Mouse (Mus musculus) liver, embryonic 14.5 days (tissue): ENCODE measurements around the gene Hc. TPM values are rescaled to one million over a fixed set of nuclear protein-coding genes. Genes with fewer than 3 reads are reported as not detected.

Experiments used
- ATAC-seq: fragments of 200-750 bp; cut with Nextera tagmentation; 2 replicates; pipeline ENCODE4 v1.8.0; 2017; ENCODE audit warnings: moderate number of reproducible peaks, mild to moderate bottlenecking, moderate library complexity; ENCODE audit not compliant: insufficient read depth
- DNase-seq, 3 experiments: peaks; one replicate each; pipeline ENCODE4 v3.0.0-alpha.2; 2012 to 2013; ENCODE audit warnings: low read depth in 3 of 3, low spot score in 3 of 3
- H3K27ac ChIP-seq: fragments of 300-500 bp; sonication (generic); 2 replicates; pipeline ENCODE4 v1.5.1; 2014; ENCODE audit warnings: moderate library complexity, mild to moderate bottlenecking, control low read depth, inconsistent platforms
- H3K27me3 ChIP-seq: fragments of 300-500 bp; sonication (generic); 2 replicates; pipeline ENCODE4 v1.6.1; 2014; ENCODE audit warnings: mild to moderate bottlenecking, low read length, moderate library complexity; ENCODE audit not compliant: control insufficient read depth, insufficient read depth
- H3K36me3 ChIP-seq: fragments of 300-500 bp; sonication (generic); replicated peaks from 2 replicates; pipeline ENCODE4 v1.6.1; 2014; ENCODE audit warnings: low read depth; ENCODE audit not compliant: control insufficient read depth, insufficient read depth
- H3K4me1 ChIP-seq, 2 experiments: fragments of 200-500 bp in 1 of 2; fragments of 300-500 bp in 1 of 2; sonication (generic) in 1 of 2; replicated peaks; 2 replicates each; pipeline ENCODE4 v1.6.1; 2012 to 2014; ENCODE audit warnings: antibody characterized with exemption in 1 of 2, inconsistent platforms in 1 of 2, low read length in 1 of 2; ENCODE audit not compliant: control insufficient read depth in 2 of 2, insufficient read depth in 2 of 2
- H3K4me2 ChIP-seq: fragments of 300-500 bp; sonication (generic); 2 replicates; pipeline ENCODE4 v1.6.1; 2014; ENCODE audit warnings: low read depth, mild to moderate bottlenecking, control low read depth, moderate library complexity
- H3K4me3 ChIP-seq, 2 experiments: fragments of 200-500 bp in 1 of 2; fragments of 300-500 bp in 1 of 2; sonication (generic) in 1 of 2; 2 replicates each; pipeline ENCODE4 v1.5.1; 2012 to 2014; ENCODE audit warnings: low read depth in 2 of 2, low read length in 2 of 2, mild to moderate bottlenecking in 2 of 2, control low read depth in 1 of 2, inconsistent platforms in 1 of 2, moderate library complexity in 1 of 2; ENCODE audit not compliant: insufficient read depth in 1 of 2
- H3K9ac ChIP-seq: fragments of 300-500 bp; sonication (generic); replicated peaks from 2 replicates; pipeline ENCODE4 v1.6.1; 2014; ENCODE audit warnings: mild to moderate bottlenecking, control low read depth, moderate library complexity
- H3K9me3 ChIP-seq: fragments of 300-500 bp; sonication (generic); 2 replicates; pipeline ENCODE4 v1.6.1; 2016; ENCODE audit warnings: low read length, mixed read lengths; ENCODE audit not compliant: control insufficient read depth
- CTCF ChIP-seq: IDR thresholded peaks from 2 replicates; pipeline ENCODE4 v1.5.1; 2016; ENCODE audit warnings: antibody characterized with exemption, low read depth, control low read depth
- EP300 ChIP-seq: IDR thresholded peaks from 2 replicates; pipeline ENCODE4 v1.6.1; 2016; ENCODE audit warnings: antibody characterized with exemption, low read depth
- WGBS: fragments of 180-500 bp; shearing (Covaris S2); extraction: QIAGEN DNeasy Blood & Tissue Kit; methylation state at CpG from one replicate; pipeline ENCODE4 v1.1.7; 2014; ENCODE audit not compliant: insufficient replicate concordance; 5-methylcytosine and 5-hydroxymethylcytosine counted together
- polyA plus RNA-seq, 2 experiments: library from polyadenylated mRNA; depleted of rRNA in 1 of 2; stranded (reverse) in 1 of 2; unstranded in 1 of 2; fragments of >200 nt; fragmentation: Nextera tagmentation in 1 of 2; extraction: Ambion mirVana in 1 of 2; gene quantifications; 2 replicates each; pipeline versions ENCODE4 v1.2.1 to v1.2.3; 2012 to 2014

Gene Hc
- polyA plus RNA-seq, 2 experiments: 37.4 to 56.3 TPM

DNA sequence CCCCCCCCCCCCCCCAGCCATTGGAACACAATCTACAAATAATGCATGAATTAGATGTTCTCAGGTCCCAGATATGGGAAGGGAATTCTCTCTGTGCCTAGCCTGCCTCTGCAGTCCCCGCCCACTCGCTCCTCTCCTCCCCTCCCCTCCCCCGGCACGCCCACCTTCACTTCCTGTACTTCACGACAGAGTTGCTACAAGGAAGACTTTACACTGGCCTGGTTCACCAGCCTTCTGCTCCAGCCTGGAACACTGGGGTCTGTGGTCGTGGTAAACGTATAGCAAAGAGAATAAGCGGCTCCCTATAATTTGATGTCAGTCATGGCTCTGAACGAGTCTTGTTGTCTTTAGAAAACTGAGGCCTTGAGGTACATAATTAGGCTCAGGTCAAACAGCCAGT is 95.9 kb downstream of the Hc start:
- Histone ChIP-seq H3K36me3 (no peaks in the 10 kb centered on the region), H3K4me3 (no peak overlapping the region), H3K4me1 (peaks cover 2 to 13% of the 10 kb centered on the region in 2 experiments; a peak in 2 of 4 replicates), H3K9ac (no peak overlapping the region), H3K27me3 (no peaks in the 10 kb centered on the region), H3K9me3 (no peaks in the 10 kb centered on the region), H3K27ac (no peak overlapping the region), H3K4me2 (peak overlapping the region; percentile 22; the same call in 1 of the 2 replicates)
- TF ChIP-seq EP300: no peak
- no peak for TF ChIP-seq CTCF
- no peak for DNase-seq
- ATAC-seq: no peak
- 21% methylated on average over 8 of the region's 9 CpGs for WGBS

DNA sequence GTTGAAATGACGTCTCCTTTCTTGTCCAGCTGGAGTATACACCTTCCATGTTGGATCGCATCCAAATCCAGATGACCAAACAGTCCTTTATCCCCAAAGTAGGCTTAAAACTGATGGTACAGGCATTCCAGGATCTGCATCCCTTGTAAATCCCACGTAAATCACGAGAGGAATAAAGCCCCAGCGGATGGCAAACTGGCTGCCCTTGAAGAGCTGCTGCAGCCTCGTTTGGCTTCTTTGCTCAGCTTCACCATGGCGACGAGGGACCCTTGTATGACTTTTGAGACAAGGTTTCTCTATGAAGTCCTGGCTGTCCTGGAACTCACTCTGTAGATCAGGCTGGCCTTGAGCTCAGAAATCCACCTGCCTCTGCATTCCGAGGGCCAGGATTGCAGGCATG is 96.6 kb downstream of the Hc start:
- DNase-seq: no peak
- Histone ChIP-seq H3K9ac (no peak overlapping the region), H3K36me3 (no peaks in the 10 kb centered on the region), H3K4me3 (no peak overlapping the region), H3K4me2 (no peak overlapping the region), H3K9me3 (no peaks in the 10 kb centered on the region), H3K27me3 (no peaks in the 10 kb centered on the region), H3K27ac (no peak overlapping the region), H3K4me1 (peaks cover 2 to 13% of the 10 kb centered on the region in 2 experiments; a peak in 2 of 4 replicates)
- no peak for ATAC-seq
- WGBS: 66% methylated on average over 9 of the region's 9 CpGs
- TF ChIP-seq EP300 (no peak), CTCF (no peak)

DNA sequence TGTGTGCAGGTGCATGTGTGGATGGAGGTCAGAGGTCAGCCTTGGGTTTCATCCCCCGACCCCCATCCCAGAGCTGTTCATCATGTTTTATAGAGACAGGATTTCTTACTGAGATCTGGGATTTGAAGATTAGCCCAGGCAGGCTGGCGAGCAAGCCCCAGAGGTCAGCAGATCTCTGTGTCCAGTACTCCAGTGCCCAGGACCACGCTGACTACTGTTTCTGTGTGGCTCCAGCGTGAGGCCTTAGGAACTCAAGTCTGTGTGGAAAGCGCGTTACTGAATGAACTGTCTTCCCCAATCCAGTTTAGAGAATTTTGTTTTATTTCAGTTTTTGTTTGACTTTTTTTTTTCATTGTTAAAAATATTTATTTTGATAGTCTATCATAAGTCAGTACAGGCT is 97.0 kb downstream of the Hc start:
- DNase-seq (no peak), ATAC-seq (no peak)
- 73% methylated on average over 6 of the region's 6 CpGs for WGBS
- Histone ChIP-seq H3K27ac (no peak overlapping the region), H3K4me3 (no peak overlapping the region), H3K4me1 (peaks cover 2 to 13% of the 10 kb centered on the region in 2 experiments; a peak in 2 of 4 replicates), H3K9ac (no peak overlapping the region), H3K36me3 (no peaks in the 10 kb centered on the region), H3K27me3 (no peaks in the 10 kb centered on the region), H3K4me2 (no peak overlapping the region), H3K9me3 (no peaks in the 10 kb centered on the region)
- no peak for TF ChIP-seq CTCF
- TF ChIP-seq EP300: no peak

DNA sequence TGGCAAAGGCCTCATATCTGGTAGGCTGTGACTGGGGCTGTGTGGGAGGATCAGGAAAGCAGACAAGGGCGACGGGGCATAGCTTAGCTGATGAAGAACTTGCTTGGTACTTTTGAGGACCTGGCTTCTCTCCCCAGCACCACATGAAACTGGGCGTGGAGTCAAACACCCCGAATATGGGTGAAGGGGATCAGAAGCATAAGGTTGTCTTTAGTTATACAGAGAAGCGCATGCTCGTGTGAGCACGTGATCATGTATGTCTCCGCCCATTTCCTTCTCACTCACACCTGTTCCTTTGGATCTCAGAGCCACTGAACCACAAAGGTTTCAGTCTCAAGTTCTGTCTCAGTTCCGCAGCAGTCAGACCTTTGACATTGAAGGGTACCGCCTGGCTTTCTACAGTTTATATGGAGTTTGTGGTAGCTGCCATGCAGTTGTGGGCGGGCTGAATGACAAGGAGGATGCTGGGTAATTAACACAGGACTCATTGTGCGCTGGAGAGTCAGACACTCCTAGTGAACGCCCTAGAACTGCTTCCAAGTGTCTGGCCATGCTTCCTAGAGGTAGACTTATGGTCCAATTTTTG is 97.8 kb downstream of the Hc start:
- Histone ChIP-seq H3K9me3 (no peaks in the 10 kb centered on the region), H3K36me3 (no peaks in the 10 kb centered on the region), H3K4me2 (no peak overlapping the region), H3K27me3 (no peaks in the 10 kb centered on the region), H3K4me1 (peaks cover 2 to 13% of the 10 kb centered on the region in 2 experiments; a peak in 2 of 4 replicates), H3K9ac (no peak overlapping the region), H3K4me3 (no peak overlapping the region), H3K27ac (no peak overlapping the region)
- WGBS: 58% methylated on average over 13 of the region's 13 CpGs
- DNase-seq (no peak), ATAC-seq (no peak)
- no peak for TF ChIP-seq EP300
- no peak for TF ChIP-seq CTCF

DNA sequence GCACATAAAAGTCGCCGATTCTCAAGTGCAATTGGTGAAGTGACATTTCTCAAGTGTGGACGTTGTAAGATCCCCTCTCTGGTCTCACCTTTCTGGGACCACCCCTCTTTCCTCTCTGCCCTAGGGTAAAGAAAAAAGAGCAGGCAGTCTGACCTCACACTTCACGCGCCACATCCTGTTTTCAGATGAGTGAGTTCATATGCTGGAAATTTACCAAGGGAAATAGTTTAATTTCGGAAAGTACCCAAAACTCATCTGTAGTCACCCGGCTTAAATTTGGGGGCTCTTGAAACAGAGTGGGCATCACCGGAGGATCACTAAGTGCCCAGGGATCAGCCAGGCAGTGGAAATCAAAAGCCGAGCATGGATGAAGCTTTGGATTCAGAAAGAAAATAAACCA is 98.3 kb downstream of the Hc start:
- Histone ChIP-seq H3K36me3 (no peaks in the 10 kb centered on the region), H3K27ac (no peak overlapping the region), H3K9me3 (no peaks in the 10 kb centered on the region), H3K27me3 (no peaks in the 10 kb centered on the region), H3K4me1 (peaks cover 2 to 13% of the 10 kb centered on the region in 2 experiments; a peak in 2 of 4 replicates), H3K4me3 (no peak overlapping the region), H3K4me2 (no peak overlapping the region), H3K9ac (no peak overlapping the region)
- TF ChIP-seq EP300 (no peak), CTCF (no peak)
- no peak for DNase-seq
- ATAC-seq: no peak
- 57% methylated on average over 9 of the region's 9 CpGs for WGBS
